Mouse (Mus musculus) frontal cortex, adult (tissue): Measurements from ENCODE around the gene Arhgef10l.
A peak's percentile ranks its signal among the peaks of the same experiment; 100 is the strongest.

Source experiments
- ATAC-seq: cut with Nextera tagmentation; 2 replicates; pipeline ENCODE4 v1.9.2; 2017; ENCODE audit warnings: mild to moderate bottlenecking, moderate library complexity, mixed read lengths; ENCODE audit not compliant: low TSS enrichment

The Arhgef10l gene

DNA sequence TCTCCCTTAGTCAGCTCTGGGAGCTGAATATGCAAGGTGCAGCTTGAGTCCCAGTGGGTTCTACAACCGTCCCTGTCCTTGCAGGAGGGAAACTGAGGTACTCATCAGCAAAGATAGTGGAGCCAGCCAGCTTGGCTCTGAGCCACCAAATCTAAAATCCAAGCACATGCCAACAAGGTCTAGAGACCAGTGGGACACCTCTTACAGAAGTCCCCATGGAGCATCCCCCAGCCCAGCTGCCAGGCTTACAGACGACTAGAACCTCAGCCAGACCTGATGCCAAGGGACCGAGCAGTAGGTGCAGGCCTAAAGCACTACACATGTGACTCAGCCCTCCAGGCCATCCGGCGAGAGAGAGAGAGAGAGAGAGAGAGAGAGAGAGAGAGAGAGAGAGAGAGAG, 137.4 kb downstream of the Arhgef10l start:
- no peak for ATAC-seq

DNA sequence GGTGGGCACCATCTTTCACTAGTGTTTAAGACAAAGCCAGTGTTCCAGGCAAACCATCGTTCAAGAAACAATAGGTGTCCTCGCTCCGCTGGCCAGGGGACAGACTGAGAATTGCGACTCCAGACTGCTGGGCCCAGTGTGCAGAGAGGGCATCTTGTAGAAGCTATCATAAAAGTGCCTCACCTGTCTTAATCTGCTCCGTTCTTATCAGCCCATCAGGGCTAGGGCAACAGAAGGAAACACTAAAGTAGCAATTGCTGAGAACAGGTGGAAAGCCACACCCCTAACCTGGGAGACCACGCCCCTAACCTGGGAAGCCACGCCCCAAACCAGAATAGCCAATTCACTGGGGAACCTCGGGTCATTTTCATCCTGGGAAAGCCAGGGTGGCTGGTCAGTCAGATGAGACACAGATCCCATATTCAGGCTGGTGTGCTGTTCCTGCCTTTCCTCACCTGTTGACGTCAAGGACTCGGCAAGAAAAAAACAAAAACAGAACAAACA, 140.1 kb downstream of the Arhgef10l start:
- no peak for ATAC-seq

GRCm38 (mm10) chr4:140524927-140525326, 140.9 kb downstream of the Arhgef10l start:
- no peak for ATAC-seq

DNA sequence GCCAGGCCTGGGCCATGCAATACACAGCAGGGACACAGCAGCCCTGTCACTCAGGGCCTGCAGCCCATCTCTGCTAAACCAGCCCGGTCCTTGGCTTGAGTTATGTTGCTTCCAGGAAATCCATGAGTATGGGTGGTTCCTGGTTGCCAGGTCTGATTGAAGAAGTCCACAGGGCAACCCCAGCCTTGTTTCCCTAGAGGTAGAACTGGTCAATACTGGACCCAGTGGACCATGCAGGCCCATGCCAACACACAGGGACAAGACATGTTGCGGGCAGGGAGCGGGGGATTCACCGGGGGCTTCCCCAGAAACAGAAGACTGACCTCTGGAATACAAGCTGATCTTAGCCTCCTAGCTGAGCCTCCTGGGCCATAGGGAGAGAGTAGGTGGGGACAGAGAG, 142.9 kb downstream of the Arhgef10l start:
- ATAC-seq: no peak

GRCm38 (mm10) chr4:140520719-140521118, 145.1 kb downstream of the Arhgef10l start:
- ATAC-seq: no peak

GRCm38 (mm10) chr4:140513797-140514196, 152.0 kb downstream of the Arhgef10l start:
- ATAC-seq: no peak

DNA sequence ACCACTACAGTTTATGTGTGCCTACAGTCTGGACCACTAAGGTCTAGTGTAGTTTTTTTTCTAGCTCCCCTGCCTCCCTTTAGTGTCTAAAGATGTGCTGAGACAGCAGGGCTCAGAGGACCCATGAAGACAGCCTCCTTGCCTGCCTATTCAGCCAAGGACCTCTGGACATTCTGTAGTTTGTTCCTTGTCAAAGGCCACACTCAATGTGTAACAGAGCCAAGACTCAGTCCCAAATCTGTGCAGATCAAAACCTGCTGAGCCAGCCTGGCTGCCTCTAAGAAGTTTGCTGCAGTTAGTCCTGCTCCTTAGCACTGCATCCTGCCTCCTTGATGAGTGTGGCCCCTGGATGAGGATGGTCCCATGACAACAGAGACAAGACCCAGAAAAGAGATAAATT, 156.0 kb downstream of the Arhgef10l start:
- ATAC-seq: no peak

GRCm38 (mm10) chr4:140507172-140507714, 158.6 kb downstream of the Arhgef10l start:
- no peak for ATAC-seq

- no peak for ATAC-seq
Measured at GRCm38 (mm10) chr4:140505608-140506002, 160.2 kb downstream of the Arhgef10l start.

- no peak for ATAC-seq
Measured at GRCm38 (mm10) chr4:140504921-140505607, 160.7 kb downstream of the Arhgef10l start.

GRCm38 (mm10) chr4:140504067-140504913, 161.5 kb downstream of the Arhgef10l start:
- peak; percentile 70; the same call in 1 of the 2 replicates for ATAC-seq

DNA sequence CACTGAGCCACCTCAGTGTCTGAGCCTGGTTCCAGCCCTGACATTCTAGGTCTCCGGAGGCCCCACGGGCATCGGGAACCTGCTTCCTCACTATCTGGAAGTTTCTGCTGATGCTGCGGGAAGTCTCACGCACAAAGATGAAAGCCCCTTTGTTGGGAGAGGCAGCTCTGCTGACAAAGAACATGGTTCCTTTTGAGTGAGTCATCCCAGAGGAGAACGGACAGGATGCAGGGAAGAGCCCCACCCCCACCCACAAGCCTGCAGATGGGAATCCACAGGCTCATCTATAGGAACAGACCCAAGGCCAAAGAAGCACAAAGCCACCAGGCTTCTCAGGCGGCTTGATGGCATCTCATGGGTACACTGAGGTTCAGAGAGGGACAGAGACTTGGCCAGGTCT, 165.0 kb downstream of the Arhgef10l start:
- ATAC-seq: no peak

- ATAC-seq: no peak
Measured at GRCm38 (mm10) chr4:140499571-140499970, 166.2 kb downstream of the Arhgef10l start.

- ATAC-seq: no peak
Measured at GRCm38 (mm10) chr4:140497169-140497568, 168.6 kb downstream of the Arhgef10l start.

DNA sequence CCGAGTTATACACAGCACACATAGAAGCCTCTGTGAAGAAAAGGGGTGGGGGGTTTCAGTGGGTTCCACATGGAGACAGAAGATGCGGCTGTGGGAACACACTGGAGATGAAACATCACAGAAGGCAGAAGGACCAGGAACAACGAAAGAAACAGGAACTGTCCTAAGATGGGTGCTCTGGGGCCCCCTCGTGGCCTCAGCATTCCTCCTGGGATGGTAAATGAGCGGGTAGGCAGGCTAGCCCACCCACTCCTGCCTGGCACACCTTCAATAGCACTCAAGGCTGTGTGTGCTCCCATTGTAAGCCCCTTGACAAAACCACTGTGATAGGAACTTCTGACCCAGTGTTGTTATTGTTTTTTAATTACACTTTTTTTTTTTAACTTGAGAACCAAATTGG, 174.3 kb downstream of the Arhgef10l start:
- peak; percentile 52; the same call in 1 of the 2 replicates for ATAC-seq

DNA sequence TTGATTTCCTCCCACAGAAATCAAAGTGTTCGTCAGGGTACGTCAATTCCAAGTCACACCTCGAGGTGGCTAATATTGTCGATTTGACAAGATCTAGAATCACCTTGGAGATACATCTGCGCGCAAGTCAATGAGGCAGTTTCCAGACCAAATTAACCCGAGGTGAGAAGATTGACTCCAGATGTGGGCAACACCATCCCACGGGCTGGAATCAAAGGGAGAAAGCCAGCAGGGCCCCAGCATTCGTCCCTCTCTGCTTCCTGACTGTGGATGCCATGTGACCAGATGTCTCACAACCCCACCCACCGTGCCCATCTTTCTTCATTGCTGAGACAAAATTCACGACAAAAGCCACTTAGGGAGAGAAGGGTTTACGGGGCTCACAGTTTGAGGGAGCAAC, 180.4 kb downstream of the Arhgef10l start:
- ATAC-seq: no peak

DNA sequence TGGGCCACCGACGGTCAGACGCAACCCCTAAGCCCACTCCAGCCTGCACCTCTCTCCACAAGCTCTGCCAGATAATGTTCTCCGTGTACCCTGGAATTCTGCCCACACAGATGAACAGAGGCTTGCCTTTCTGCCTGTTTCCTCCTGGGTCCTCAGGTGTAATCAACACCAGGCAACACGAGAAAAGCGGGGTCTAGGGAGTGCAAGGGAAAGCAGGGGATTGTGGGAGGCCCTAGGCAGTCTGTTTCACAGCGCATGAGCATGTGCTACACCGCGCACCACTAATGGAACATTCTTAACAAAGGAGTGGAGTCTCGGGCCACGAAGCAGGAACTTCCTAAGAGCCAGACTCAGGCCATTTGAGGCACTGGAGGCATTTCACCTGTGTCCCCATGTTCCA, 182.7 kb downstream of the Arhgef10l start:
- ATAC-seq: no peak

DNA sequence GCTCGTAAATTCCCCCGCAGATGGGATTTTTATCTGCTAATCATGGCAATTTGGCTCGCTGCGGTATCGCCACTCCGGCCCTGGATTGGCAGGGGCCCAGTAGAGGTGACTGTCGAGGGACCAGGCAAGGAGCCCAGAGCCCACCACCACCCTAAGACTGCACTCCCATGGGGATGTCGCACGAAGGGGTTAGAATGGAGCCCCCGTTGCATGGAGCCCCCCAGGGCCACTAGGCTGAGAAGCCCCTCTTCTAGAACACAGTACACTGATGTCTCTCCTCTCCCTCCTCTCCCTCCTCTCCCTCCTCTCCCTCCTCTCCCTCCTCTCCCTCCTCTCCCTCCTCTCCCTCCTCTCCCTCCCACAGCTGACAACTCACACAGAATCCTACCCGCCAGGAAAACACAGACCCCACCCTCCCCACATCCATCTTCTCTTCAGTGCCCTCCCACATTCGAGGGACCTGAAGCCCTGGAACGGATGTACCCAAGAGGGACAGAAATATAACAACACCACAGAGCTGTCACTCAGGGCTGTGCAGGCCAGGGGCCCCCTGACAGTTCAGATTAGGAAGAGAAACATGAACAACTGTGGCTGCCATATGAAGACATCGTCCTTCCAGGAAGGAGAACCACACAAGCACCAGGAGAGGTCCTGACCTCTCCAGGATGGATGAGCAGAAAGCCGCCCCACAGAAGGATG, 185.3 kb downstream of the Arhgef10l start:
- ATAC-seq: no peak

GRCm38 (mm10) chr4:140475194-140475593, 190.6 kb downstream of the Arhgef10l start:
- ATAC-seq: no peak

DNA sequence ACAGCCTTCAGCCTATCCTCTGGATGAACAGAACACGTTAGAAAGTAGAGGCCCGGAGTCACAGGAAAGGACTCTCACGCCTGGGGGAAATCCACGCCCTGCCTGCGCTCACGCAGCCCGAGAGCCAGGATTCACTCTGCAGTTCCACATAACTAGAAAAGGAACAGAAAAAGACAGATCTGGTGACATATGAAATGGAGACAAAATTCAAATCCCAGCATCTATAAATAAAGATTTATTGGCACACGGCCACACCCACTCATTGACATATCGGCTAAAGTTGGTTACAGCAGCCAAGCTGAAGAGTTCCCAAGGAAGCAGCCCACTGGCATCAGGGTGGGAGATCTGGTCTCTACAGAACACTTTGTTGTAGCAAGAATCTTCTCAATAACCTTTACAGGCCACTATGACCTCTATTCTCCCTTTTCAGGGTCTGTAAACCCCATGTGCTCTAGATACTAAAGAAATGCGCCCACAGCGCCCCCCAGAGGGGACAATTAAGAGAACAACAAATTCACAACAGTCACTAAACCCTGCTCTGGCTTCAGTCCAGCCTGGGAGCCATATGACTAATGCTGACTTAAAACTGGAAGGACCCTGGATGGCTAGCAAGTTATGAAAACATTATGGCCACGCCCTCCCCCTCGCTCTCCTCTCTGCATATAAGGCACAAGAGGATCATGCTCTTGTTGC, 195.9 kb downstream of the Arhgef10l start:
- ATAC-seq: peak; percentile 65; the same call in 1 of the 2 replicates

- no peak for ATAC-seq
Measured at GRCm38 (mm10) chr4:140467254-140467791, 198.5 kb downstream of the Arhgef10l start.
